Mouse (Mus musculus): ENCODE data around the gene Fam222a.
A peak's percentile ranks its signal among the peaks of the same experiment; 100 is the strongest.

Gene Fam222a

GRCm38 (mm10) chr5:114584293-114585104, 16.7 kb downstream of the Fam222a start:
- DNase-seq, result no peak

GRCm38 (mm10) chr5:114585682-114586081, 17.9 kb downstream of the Fam222a start:
- DNase-seq, result no peak

- DNase-seq, result peak; percentile 86
Measured at GRCm38 (mm10) chr5:114587908-114588307, 20.1 kb downstream of the Fam222a start.

- no peak for DNase-seq
Measured at GRCm38 (mm10) chr5:114588416-114588815, 20.6 kb downstream of the Fam222a start.

- DNase-seq, result no peak
Measured at GRCm38 (mm10) chr5:114589026-114589425, 21.2 kb downstream of the Fam222a start.

GRCm38 (mm10) chr5:114589454-114589853, 21.6 kb downstream of the Fam222a start:
- no peak for DNase-seq

- no peak for DNase-seq
Measured at GRCm38 (mm10) chr5:114590043-114590913, 22.5 kb downstream of the Fam222a start.

GRCm38 (mm10) chr5:114591151-114591561, 23.3 kb downstream of the Fam222a start:
- no peak for DNase-seq

- no peak for DNase-seq
Measured at GRCm38 (mm10) chr5:114592463-114593160, 24.8 kb downstream of the Fam222a start.

- peak; percentile 53 for DNase-seq
Measured at GRCm38 (mm10) chr5:114593161-114593821, 25.5 kb downstream of the Fam222a start.

GRCm38 (mm10) chr5:114593949-114594348, 26.1 kb downstream of the Fam222a start:
- no peak for DNase-seq

- peak; percentile 69 for DNase-seq
Measured at GRCm38 (mm10) chr5:114594741-114595241, 27.0 kb downstream of the Fam222a start.

GRCm38 (mm10) chr5:114596604-114597003, 28.8 kb downstream of the Fam222a start:
- DNase-seq, result peak; percentile 76

GRCm38 (mm10) chr5:114597222-114597621, 29.4 kb downstream of the Fam222a start:
- peak; percentile 80 for DNase-seq

- DNase-seq, result no peak
Measured at GRCm38 (mm10) chr5:114597652-114598051, 29.8 kb downstream of the Fam222a start.

GRCm38 (mm10) chr5:114602012-114602411, 34.2 kb downstream of the Fam222a start:
- no peak for DNase-seq

GRCm38 (mm10) chr5:114603975-114604374, 36.2 kb downstream of the Fam222a start:
- no peak for DNase-seq

- DNase-seq, result no peak
Measured at GRCm38 (mm10) chr5:114604781-114605290, 37.0 kb downstream of the Fam222a start.

- DNase-seq, result no peak
Measured at GRCm38 (mm10) chr5:114605981-114606380, 38.2 kb downstream of the Fam222a start.

- DNase-seq, result no peak
Measured at GRCm38 (mm10) chr5:114607651-114608050, 39.8 kb downstream of the Fam222a start.

GRCm38 (mm10) chr5:114608516-114608915, 40.7 kb downstream of the Fam222a start:
- DNase-seq, result peak; percentile 89

GRCm38 (mm10) chr5:114611256-114611655, 43.4 kb downstream of the Fam222a start:
- DNase-seq, result no peak

Data from thymus, postnatal 25 days (tissue).